ENCODE assay signal across 8 mouse cellular contexts in genomic region chr11:58903511-58904409, GRCm38 (mm10). TPM values are rescaled to one million over a fixed set of nuclear protein-coding genes. Genes with fewer than 3 reads are reported as not detected.
DNase-seq lines count a peak whose midpoint lies in the region; ATAC-seq and TF ChIP-seq lines count a peak whose summit lies in the region.

Gene Zfp39, minus strand, starts transcription at chr11:58904225.

- peak; percentile 90 for DNase-seq in adipocyte (ENCODE audit: low spot score)
- peak; percentile 95 to 97 for DNase-seq in gastrocnemius, adult 8-10 months (ENCODE audit: low spot score in 2 of 2)
- DNase-seq in induced T-regulatory cell, adult 2 months (ENCODE audit: low read depth): peak; percentile 96
- DNase-seq in left cerebral cortex, adult 8-10 months (ENCODE audit: low spot score in 2 of 2): peak; percentile 91 to 95
- DNase-seq in right cerebral cortex, adult 18-20 months: peak; percentile 95
- peak; percentile 89 for DNase-seq in urinary bladder, adult 2 months (ENCODE audit: low spot score)

- H3K4me3 ChIP-seq in cortical plate, adult 2 months (ENCODE audit: insufficient read depth, low read length): peak within 1 kb of the TSS; percentile 98

- H3K4me1 ChIP-seq in cortical plate, adult 2 months (ENCODE audit: control insufficient read depth, insufficient read depth, low read length): peaks cover 1% of the 10 kb centered on the region; the same call in 1 of the 2 replicates

- peak within 1 kb of the TSS; percentile 51 for H3K27ac ChIP-seq in cortical plate, adult 2 months (ENCODE audit: insufficient read depth, low read length)

- TF ChIP-seq POLR2A in cortical plate, adult 2 months (IDR thresholded peaks at IDR 0.05; ENCODE audit: extremely low read depth, insufficient read depth, low read length): peak; percentile 57; the same call in 1 of the 2 replicates

- no peak for TF ChIP-seq CTCF in cortical plate, adult 2 months (IDR thresholded peaks at IDR 0.05; ENCODE audit: extremely low read depth, insufficient read depth, low read length)

- ATAC-seq in megakaryocyte, adult 5-6 weeks (ENCODE audit: poor library complexity, severe bottlenecking): peak; percentile 95

RNA-seq across cellular contexts. Expression of gene Zfp39, which starts in this region (rescaled TPM):
- polyA plus RNA-seq in cortical plate, adult 2 months (2012; rRNA removed): 5.6 and 6.0 TPM in 2 replicates
- total RNA-seq in gastrocnemius, adult 8-10 months (2022): 1 to 10 TPM; 2.6 to 4.8 (median 4.1) TPM
- total RNA-seq in left cerebral cortex, adult 8-10 months (2022): 10 to 100 TPM in 3 of 4 experiments, 1 to 10 TPM in 1; 9.1 to 11.6 (median 10.4) TPM
- 12.5 and 13.3 TPM in 2 replicates for total RNA-seq in megakaryocyte, adult 5-6 weeks (2015)
- total RNA-seq in megakaryocyte, adult 5-6 weeks (2017): 8.2 and 8.6 TPM in 2 replicates
- polyA plus RNA-seq in urinary bladder, adult 2 months (2012; rRNA removed): 3.0 and 5.1 TPM in 2 replicates

Comparison
In these comparisons a context has a peak if more than half of its experiments do, and no peak if none do; other contexts are left out.
1. Peak in every context shown above with its lines: DNase-seq, ATAC-seq, H3K4me3 ChIP-seq and H3K27ac ChIP-seq.